In genomic region chr10:129651763-129652162, GRCm38 (mm10) we compare ENCODE assay signal across 25 mouse cellular contexts. TPM values are rescaled to one million over a fixed set of nuclear protein-coding genes. Genes with fewer than 3 reads are reported as not detected.
"Had no signal": no experiment of that assay in that cellular context is flagged by ENCODE, and none has a peak within 500 bp of the region (broad histone marks: within the 10 kb centered on the region; RNA-seq: fewer than 3 reads in every experiment).

No protein-coding gene starts in this region.

- H3K27me3 ChIP-seq: neural tube, embryonic 12.5 days; neural tube, embryonic 13.5 days; neural tube, embryonic 15.5 days; stomach, embryonic 15.5 days had no signal

- H3K4me3 ChIP-seq: neural tube, embryonic 12.5 days; neural tube, embryonic 13.5 days; neural tube, embryonic 15.5 days; stomach, embryonic 15.5 days had no signal

- H3K27ac ChIP-seq: neural tube, embryonic 12.5 days; neural tube, embryonic 13.5 days; neural tube, embryonic 15.5 days; stomach, embryonic 15.5 days; stomach, postnatal 0 days had no signal

- H3K9me3 ChIP-seq: neural tube, embryonic 12.5 days; neural tube, embryonic 13.5 days; neural tube, embryonic 15.5 days; stomach, embryonic 15.5 days had no signal

- H3K9ac ChIP-seq: neural tube, embryonic 12.5 days; neural tube, embryonic 13.5 days; neural tube, embryonic 15.5 days; stomach, embryonic 15.5 days had no signal

- DNase-seq: retina, postnatal 1 day; right cerebral cortex, adult 18-20 months; right cerebral cortex, postnatal 25 days; right cerebral cortex, postnatal 4 days; spleen, adult 18-20 months; thymus, adult 18-20 months; thymus, adult 2 months; thymus, postnatal 14 days; thymus, postnatal 25 days; thymus, postnatal 36 days; thymus, postnatal 4 days had no signal

- H3K36me3 ChIP-seq: neural tube, embryonic 12.5 days; neural tube, embryonic 13.5 days; neural tube, embryonic 15.5 days; stomach, embryonic 15.5 days had no signal

- H3K4me2 ChIP-seq: neural tube, embryonic 12.5 days; neural tube, embryonic 13.5 days; neural tube, embryonic 15.5 days; stomach, embryonic 15.5 days had no signal

- H3K4me1 ChIP-seq: neural tube, embryonic 12.5 days; neural tube, embryonic 13.5 days; neural tube, embryonic 15.5 days; stomach, embryonic 15.5 days had no signal

RNA-seq across cellular contexts. Expression of gene Olfr800, which starts 5.7 kb away (rescaled TPM):
- total RNA-seq: neutrophil, adult 5-6 weeks had no signal
- polyA plus RNA-seq: neural tube, embryonic 12.5 days; neural tube, embryonic 13.5 days; neural tube, embryonic 14.5 days; neural tube, embryonic 15.5 days; small intestine, adult 2 months; spleen, adult 2 months; stomach, embryonic 14.5 days; stomach, embryonic 15.5 days; stomach, embryonic 16.5 days; stomach, postnatal 0 days; testis, adult 2 months; thymus, adult 2 months; thymus, postnatal 0 days; urinary bladder, adult 2 months had no signal

RNA-seq across cellular contexts. Expression of gene Olfr799, which starts 14.5 kb away (rescaled TPM):
- polyA plus RNA-seq: neural tube, embryonic 12.5 days; neural tube, embryonic 13.5 days; neural tube, embryonic 14.5 days; neural tube, embryonic 15.5 days; small intestine, adult 2 months; spleen, adult 2 months; stomach, embryonic 14.5 days; stomach, embryonic 15.5 days; stomach, embryonic 16.5 days; stomach, postnatal 0 days; testis, adult 2 months; thymus, adult 2 months; thymus, postnatal 0 days; urinary bladder, adult 2 months had no signal

RNA-seq across cellular contexts. Expression of gene Olfr801, which starts 21.9 kb away (rescaled TPM):
- total RNA-seq: neutrophil, adult 5-6 weeks had no signal
- polyA plus RNA-seq: neural tube, embryonic 12.5 days; neural tube, embryonic 13.5 days; neural tube, embryonic 14.5 days; neural tube, embryonic 15.5 days; small intestine, adult 2 months; spleen, adult 2 months; stomach, embryonic 14.5 days; stomach, embryonic 15.5 days; stomach, embryonic 16.5 days; stomach, postnatal 0 days; testis, adult 2 months; thymus, adult 2 months; thymus, postnatal 0 days; urinary bladder, adult 2 months had no signal

RNA-seq across cellular contexts. Expression of gene Olfr798, which starts 24.0 kb away (rescaled TPM):
- total RNA-seq: neutrophil, adult 5-6 weeks had no signal
- polyA plus RNA-seq: neural tube, embryonic 12.5 days; neural tube, embryonic 13.5 days; neural tube, embryonic 14.5 days; neural tube, embryonic 15.5 days; small intestine, adult 2 months; spleen, adult 2 months; stomach, embryonic 14.5 days; stomach, embryonic 15.5 days; stomach, embryonic 16.5 days; stomach, postnatal 0 days; testis, adult 2 months; thymus, adult 2 months; thymus, postnatal 0 days; urinary bladder, adult 2 months had no signal

RNA-seq across cellular contexts. Expression of gene Olfr802, which starts 36.2 kb away (rescaled TPM):
- total RNA-seq: neutrophil, adult 5-6 weeks had no signal
- polyA plus RNA-seq: neural tube, embryonic 12.5 days; neural tube, embryonic 15.5 days; small intestine, adult 2 months; spleen, adult 2 months; stomach, embryonic 15.5 days; stomach, embryonic 16.5 days; stomach, postnatal 0 days; testis, adult 2 months; thymus, adult 2 months; urinary bladder, adult 2 months had no signal
